Mouse (Mus musculus) forebrain, embryonic 10.5 days (tissue): ENCODE measurements around the gene Vmac. TPM values are rescaled to one million over a fixed set of nuclear protein-coding genes. Genes with fewer than 3 reads are reported as not detected.
A peak's percentile ranks its signal among the peaks of the same experiment; 100 is the strongest.

Source experiments
- DNase-seq: peaks from one replicate; pipeline ENCODE4 v3.0.0-alpha.2; 2017; ENCODE audit warnings: low spot score; ENCODE audit errors: extremely low spot score
- H3K27ac ChIP-seq: fragments of 300-500 bp; sonication (generic); 2 replicates; pipeline ENCODE4 v1.5.1; 2016; ENCODE audit warnings: mild to moderate bottlenecking
- H3K27me3 ChIP-seq: fragments of 300-500 bp; sonication (generic); 2 replicates; pipeline ENCODE4 v1.6.1; 2016; ENCODE audit warnings: mild to moderate bottlenecking; ENCODE audit not compliant: poor library complexity, severe bottlenecking
- H3K36me3 ChIP-seq: fragments of 300-500 bp; sonication (generic); replicated peaks from 2 replicates; pipeline ENCODE4 v1.6.1; 2016; ENCODE audit warnings: mild to moderate bottlenecking, moderate library complexity
- H3K4me1 ChIP-seq: fragments of 300-500 bp; sonication (generic); 2 replicates; pipeline ENCODE4 v1.6.1; 2016
- H3K4me3 ChIP-seq: fragments of 300-500 bp; sonication (generic); 2 replicates; pipeline ENCODE4 v1.5.1; 2016; ENCODE audit warnings: mild to moderate bottlenecking, moderate library complexity
- H3K9me3 ChIP-seq: fragments of 300-500 bp; sonication (generic); 2 replicates; pipeline ENCODE4 v1.6.1; 2016; ENCODE audit warnings: mild to moderate bottlenecking, moderate library complexity
- WGBS: fragments of 180-500 bp; shearing (Covaris S2); methylation state at CpG from one replicate; pipeline ENCODE4 v1.1.7; 2016; 5-methylcytosine and 5-hydroxymethylcytosine counted together
- polyA plus RNA-seq: library from polyadenylated mRNA; unstranded; fragments of >200 nt; fragmentation: Nextera tagmentation; extraction: Ambion mirVana; gene quantifications from 2 replicates; pipeline ENCODE4 v1.2.1, GENCODE M21; 2016

Gene Vmac
- polyA plus RNA-seq, 1 experiment from 2014 or later: 11.1 TPM

DNA sequence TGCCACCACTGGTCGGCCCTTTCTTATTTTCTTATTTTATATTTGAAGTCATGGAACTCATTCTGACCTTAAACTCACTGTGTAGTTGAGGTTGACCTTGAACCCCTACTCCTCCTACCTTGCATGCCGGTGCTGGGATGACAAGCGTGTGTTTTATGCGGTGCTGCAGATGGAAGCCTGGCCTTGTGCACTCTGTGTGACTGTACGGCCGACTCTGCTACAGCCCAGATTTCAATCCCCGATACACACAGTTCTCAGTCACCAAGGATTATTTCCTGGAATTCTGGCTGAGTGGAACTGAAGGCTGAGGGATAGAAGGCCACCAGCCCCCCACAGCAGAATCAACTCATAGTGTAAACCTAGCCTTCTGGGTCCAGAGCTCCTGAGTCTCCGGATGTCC is 48.1 kb downstream of the Vmac start:
- H3K27me3 ChIP-seq: peaks cover 20% of the 10 kb centered on the region
- H3K9me3 ChIP-seq: no peaks in the 10 kb centered on the region
- DNase-seq: no peak
- 84% methylated on average over 8 of the region's 8 CpGs for WGBS
- H3K4me1 ChIP-seq: peaks cover 30% of the 10 kb centered on the region
- H3K4me3 ChIP-seq: no peak overlapping the region
- H3K27ac ChIP-seq: no peak overlapping the region
- peaks cover 5% of the 10 kb centered on the region for H3K36me3 ChIP-seq

- H3K27ac ChIP-seq: peak overlapping the region; percentile 74
- H3K27me3 ChIP-seq: peaks cover 20% of the 10 kb centered on the region
- 0 out of 2 replicates have a peak, but pooled peaks cover 2% of the 10 kb centered on the region for H3K36me3 ChIP-seq
- peak; percentile 90 for DNase-seq
- H3K4me1 ChIP-seq: peaks cover 32% of the 10 kb centered on the region
- H3K9me3 ChIP-seq: no peaks in the 10 kb centered on the region
- 4% methylated on average over 31 of the region's 31 CpGs for WGBS
- H3K4me3 ChIP-seq: peak overlapping the region; percentile 59
Observed at GRCm38 (mm10) chr17:56668384-56669144, 49.3 kb downstream of the Vmac start.

DNA sequence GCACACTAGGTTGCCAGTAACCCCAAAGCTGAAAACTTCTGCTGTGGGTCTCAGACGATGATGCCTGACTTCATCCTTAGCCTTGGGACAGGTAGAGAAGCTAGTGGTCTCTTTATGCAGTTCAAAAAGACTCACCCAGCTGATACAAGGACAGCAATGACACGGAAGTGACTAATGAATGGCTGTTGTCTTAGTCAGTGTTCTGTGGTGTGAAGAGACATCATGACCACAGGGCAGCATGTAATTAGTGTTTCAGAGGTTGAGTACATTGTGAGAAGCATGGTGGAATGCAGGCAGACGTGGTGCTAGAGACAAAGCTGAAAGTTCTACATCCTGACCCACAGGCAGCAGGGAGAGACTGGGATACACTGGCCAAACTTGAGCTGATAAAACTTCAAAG is 50.2 kb downstream of the Vmac start:
- H3K36me3 ChIP-seq: no peaks in the 10 kb centered on the region
- H3K27me3 ChIP-seq: peaks cover 20% of the 10 kb centered on the region
- no peak for DNase-seq
- peaks cover 33% of the 10 kb centered on the region for H3K4me1 ChIP-seq
- 78% methylated on average over 3 of the region's 3 CpGs for WGBS
- H3K27ac ChIP-seq: no peak overlapping the region
- H3K4me3 ChIP-seq: no peak overlapping the region
- no peaks in the 10 kb centered on the region for H3K9me3 ChIP-seq

DNA sequence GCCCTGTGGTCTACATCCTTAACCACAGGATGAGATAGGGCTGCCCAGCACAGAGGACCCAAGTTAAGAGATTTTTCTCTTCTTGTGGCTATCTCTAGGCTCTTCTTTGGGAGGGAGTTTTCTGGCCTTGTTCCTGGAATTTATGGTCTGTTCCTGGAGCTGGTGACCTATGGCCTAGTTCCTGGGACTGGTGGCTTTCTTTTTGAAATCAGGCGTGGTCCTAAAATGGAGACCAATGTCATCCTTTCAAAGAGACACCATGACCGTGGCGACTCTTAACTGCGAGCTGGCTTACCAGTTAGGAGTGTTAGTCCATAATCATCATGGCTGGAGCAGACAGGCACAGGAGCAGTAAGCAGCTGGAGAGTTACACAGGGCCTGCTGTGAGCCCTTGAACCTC is 51.4 kb downstream of the Vmac start:
- Histone ChIP-seq H3K36me3 (no peaks in the 10 kb centered on the region), H3K4me1 (peaks cover 29% of the 10 kb centered on the region), H3K27ac (no peak overlapping the region), H3K27me3 (peaks cover 20% of the 10 kb centered on the region), H3K4me3 (no peak overlapping the region), H3K9me3 (no peaks in the 10 kb centered on the region)
- no peak for DNase-seq
- 92% methylated on average over 4 of the region's 4 CpGs for WGBS

DNA sequence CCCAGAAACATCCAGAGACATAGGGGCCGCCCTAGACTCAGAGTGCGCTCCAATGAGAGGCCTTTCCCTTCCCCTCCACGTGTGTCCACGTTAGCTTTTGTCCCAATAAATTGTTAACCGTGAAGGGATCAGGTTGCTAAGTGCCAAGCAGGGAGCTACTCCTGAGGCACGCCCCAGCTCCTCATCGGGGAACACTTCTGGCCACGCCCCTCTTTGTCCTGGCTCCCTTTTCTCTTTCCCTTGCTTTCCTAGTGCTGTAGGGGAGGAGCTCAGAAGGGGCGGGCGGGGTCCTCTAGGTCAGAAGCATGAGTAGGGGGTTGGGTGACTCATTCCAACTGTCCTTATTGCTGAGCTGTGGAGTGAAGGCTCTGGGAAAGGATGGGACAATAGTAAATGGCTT is 53.5 kb downstream of the Vmac start:
- 2% methylated on average over 10 of the region's 10 CpGs for WGBS
- peaks cover 20% of the 10 kb centered on the region for H3K27me3 ChIP-seq
- H3K27ac ChIP-seq: peak overlapping the region; percentile 75
- no peaks in the 10 kb centered on the region for H3K9me3 ChIP-seq
- H3K4me1 ChIP-seq: peaks cover 37% of the 10 kb centered on the region
- peak overlapping the region; percentile 34 for H3K4me3 ChIP-seq
- peak; percentile 60 for DNase-seq
- H3K36me3 ChIP-seq: no peaks in the 10 kb centered on the region

Other genes with a start within 250 kb of the Vmac start
- gene Ptprs, start 241.5 kb downstream of the Vmac start, polyA plus RNA-seq: 80.3 and 91.5 TPM in 2 replicates
- gene Znrf4, start 205.6 kb downstream of the Vmac start, polyA plus RNA-seq: not detected in 2 replicates
- 1.1 and 1.3 TPM in 2 replicates for gene Gm20219, start 163.6 kb downstream of the Vmac start, polyA plus RNA-seq
- 84.0 and 85.7 TPM in 2 replicates for gene Safb2, start 133.4 kb downstream of the Vmac start, polyA plus RNA-seq
- 160 and 172 TPM in 2 replicates for gene Safb, start 133.2 kb downstream of the Vmac start, polyA plus RNA-seq
- gene 2410015M20Rik, start 108.3 kb downstream of the Vmac start, polyA plus RNA-seq: 192 and 193 TPM in 2 replicates
- 1,518 and 1,601 TPM in 2 replicates for gene Rpl36, start 104.6 kb downstream of the Vmac start, polyA plus RNA-seq
- 61.8 and 62.3 TPM in 2 replicates for gene Lonp1, start 91.1 kb downstream of the Vmac start, polyA plus RNA-seq
- gene Catsperd, start 89.9 kb downstream of the Vmac start, polyA plus RNA-seq: 0.53 and 0.81 TPM in 2 replicates
- 144 and 147 TPM in 2 replicates for gene Ranbp3, start 44.7 kb downstream of the Vmac start, polyA plus RNA-seq
- 366 and 374 TPM in 2 replicates for gene Ndufa11, start 255 bp downstream of the Vmac start, polyA plus RNA-seq
- 3.2 and 3.5 TPM in 2 replicates for gene Nrtn, start 39.5 kb upstream of the Vmac start, polyA plus RNA-seq
- gene Dus3l, start 46.7 kb upstream of the Vmac start, polyA plus RNA-seq: 46.0 and 46.2 TPM in 2 replicates
- 1.8 and 1.9 TPM in 2 replicates for gene Prr22, start 52.2 kb upstream of the Vmac start, polyA plus RNA-seq
- gene Rfx2, start 113.0 kb upstream of the Vmac start, polyA plus RNA-seq: 7.8 and 9.6 TPM in 2 replicates
- not detected in 2 replicates for gene Acsbg2, start 156.4 kb upstream of the Vmac start, polyA plus RNA-seq
- 0.26 and 0.46 TPM in 2 replicates for gene 1700061G19Rik, start 157.5 kb upstream of the Vmac start, polyA plus RNA-seq
- gene Mllt1, start 217.4 kb upstream of the Vmac start, polyA plus RNA-seq: 72.7 and 74.6 TPM in 2 replicates